Mouse (Mus musculus) urinary bladder, postnatal 36 days (tissue): ENCODE measurements around the gene Fbxo24.
"Not testable (repeated sequence)": the region's sequence is repeated elsewhere in the genome, so short reads cannot be mapped to it uniquely, and the experiment has no call there.

Experiments used
- DNase-seq, 2 experiments: peaks; one replicate each; pipeline ENCODE4 v3.0.0; 2022; ENCODE audit warnings: low spot score in 2 of 2, mixed read lengths in 1 of 2

The Fbxo24 gene

DNA sequence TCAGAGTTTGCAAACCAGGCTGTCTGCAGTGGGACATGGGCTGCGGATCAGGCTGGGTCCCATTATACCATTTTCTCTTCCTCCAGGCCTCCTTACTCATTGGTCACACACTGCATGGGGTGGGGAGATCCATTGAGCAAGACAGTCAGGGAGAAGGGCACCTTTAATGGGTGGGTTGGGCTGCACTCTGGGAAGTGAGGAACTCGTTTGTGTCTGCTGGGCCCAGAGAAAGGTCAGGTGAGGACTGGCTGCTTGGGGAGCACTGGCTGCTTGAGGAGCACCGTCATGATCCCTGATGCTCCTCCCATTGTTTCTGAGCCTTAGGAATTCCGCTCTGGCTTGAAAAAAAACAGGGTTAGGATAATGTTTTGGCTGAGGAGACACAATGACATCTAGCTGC lies 14.1 kb upstream of the Fbxo24 start:
- DNase-seq = no peak

DNA sequence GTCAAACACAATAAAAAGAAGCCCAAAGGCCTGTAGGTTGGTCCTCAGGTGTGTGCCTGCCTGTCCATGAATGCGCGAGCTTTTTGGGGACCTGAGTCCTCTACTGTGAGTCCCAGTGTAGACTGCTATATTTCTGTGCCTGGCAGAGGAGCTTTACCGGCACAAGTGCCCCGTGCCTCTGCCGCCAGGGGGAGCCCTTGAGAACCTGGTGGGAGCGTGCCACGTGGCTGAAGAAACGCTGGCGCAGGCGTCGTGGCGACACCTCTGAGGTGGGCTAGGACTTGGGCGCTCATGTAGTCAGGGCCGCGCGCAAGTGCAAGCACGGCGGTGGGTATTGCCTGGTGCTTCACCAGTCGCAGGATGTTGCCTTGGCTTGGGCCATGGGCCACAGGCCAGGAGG lies 12.3 kb upstream of the Fbxo24 start, which contains the start of gene Sap25:
TSS of gene Sap25 (plus strand) at position 281 of the 400 bp plus-strand sequence.
- peak in 1 of 2 experiments; percentile 37 for DNase-seq

DNA sequence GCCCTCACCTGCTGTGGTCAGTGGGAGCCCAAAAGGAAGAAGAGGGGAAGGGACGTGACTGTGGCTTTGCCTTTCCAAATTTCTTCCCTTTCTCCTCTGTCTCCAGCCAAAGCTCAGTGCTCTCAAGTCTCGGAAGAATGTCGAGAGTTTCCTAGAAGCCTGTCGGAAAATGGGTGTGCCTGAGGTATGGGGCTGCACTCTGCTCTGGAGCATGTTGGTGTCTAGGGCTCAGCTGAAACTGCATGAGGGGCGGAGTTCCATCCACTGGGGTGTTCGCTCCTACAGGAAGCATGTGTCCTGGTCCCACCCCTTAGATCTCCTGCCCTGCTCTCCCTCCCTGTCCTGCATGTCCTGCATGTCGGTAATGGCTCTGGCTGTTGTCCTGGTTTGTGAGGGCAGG lies 10.7 kb upstream of the Fbxo24 start:
- no peak for DNase-seq

DNA sequence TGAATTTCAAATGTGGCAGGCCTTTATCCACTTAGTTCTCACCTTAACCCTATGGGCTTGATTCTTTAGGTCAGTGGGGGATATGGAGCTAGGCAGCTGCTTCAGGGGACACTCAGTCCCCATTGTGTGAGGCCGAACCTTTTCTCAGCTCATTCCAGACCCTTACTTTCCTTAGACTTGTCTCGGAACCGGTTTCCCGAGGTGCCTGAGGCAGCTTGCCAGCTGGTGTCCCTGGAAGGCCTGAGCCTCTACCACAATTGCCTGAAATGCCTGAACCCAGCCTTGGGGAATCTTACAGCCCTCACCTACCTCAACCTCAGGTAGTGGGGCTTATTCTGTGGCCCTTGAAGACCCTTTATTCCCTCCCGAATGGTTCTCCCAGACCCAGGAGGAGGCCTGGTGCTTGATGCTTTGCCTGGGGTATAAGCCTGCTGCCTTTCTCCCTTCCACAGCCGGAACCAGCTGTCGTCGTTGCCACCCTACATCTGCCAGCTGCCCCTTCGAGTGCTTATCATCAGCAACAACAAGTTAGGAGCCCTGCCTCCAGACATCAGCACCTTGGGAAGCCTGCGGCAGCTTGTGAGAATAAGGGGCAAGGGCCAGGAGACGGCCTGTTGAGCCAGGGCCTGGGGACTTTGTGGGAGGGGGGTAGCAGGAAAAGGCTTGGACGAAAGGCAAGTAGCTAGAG lies 4.7 kb upstream of the Fbxo24 start:
- no peak for DNase-seq

DNA sequence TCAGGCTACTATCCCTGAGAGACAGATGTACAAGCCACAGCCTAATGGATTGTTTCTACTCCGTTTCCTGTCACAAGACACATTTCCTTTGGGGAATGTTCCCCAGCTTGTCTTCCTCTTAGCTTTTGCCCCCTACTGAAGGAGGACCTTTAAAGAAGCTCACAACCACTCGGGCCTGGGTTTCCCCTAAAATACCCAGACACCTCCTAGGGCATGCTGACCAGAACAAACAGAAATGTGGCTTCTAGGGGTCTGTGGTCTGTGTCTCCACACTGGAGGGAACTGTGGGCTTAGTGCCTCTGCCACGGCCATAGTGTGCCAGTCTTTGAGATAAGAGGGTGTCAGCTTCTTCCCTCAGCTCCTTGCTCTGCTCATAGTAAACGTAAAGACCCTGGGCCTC lies 2.8 kb upstream of the Fbxo24 start:
- DNase-seq = no peak

DNA sequence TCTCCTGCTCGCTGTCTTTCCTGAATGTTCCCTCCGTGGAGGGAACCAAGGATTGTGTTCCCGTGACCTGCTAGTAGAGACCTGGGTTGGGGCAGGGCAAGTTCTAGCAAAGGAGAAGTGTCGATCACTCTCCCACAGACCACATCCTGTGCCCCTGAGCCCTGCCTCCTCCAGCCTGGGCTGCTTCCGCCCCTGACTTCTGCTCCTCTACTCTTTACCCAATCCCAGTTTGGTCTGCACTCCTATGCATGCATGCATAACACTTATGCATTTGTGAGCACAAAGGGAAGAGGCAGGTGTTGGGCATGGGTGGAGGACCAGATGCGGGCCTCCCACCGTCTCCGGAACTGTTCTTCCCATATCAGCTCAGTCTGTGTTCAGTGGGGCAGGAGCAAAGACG lies 2.4 kb upstream of the Fbxo24 start:
- DNase-seq = peak in 1 of 2 experiments; percentile 20

DNA sequence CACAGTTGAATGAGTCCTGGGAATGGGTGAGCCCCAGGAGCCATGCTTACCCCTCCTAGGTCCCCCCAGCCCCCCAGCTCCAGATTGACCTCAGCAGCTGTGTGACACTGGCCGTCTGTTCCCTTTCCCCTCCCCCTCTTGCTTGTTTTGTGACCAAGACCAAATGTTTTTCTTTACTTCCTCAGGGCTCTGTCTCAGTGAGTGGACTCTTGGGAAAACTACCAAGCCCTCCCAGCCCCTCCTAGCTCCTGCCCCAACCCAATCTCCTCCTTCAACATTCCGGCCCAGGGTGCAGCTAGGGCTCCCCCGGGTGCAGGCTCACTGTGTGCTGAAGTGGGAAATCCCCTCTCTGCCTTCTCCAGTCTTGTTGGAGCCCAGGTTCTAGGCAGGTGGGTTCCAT lies 1.8 kb upstream of the Fbxo24 start:
- DNase-seq = peak in 1 of 2 experiments; percentile 21

DNA sequence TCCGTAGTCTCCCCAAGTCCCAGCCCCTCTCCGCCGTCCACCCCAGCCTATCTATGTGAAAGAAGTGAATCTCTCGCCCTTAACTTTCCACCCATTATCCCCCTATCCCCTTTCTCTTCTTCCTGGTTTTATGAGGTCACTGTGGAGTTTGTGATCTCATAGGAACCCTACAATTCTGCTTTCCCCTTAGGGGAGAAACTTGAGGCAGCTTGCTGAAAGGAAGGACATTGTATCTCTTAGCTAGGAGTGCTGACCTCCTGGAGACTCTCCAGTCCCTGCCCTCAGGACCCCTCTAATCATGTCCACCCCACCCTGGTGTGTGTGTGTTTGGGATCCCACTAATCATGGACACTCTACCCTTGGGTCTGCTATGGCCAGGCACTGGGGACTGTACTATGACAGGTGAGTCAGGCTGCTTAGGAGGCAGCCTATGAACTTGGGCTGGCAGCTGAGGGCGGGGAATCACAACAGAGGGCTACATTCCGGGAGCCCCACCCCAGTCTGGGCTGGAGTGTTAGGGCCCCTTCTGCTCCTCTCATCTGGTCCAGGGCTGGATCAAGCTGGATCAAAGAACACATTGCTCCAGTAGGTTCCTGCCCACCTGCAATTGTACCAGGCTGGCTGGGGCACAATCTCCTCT lies 1.2 kb upstream of the Fbxo24 start:
- peak in 1 of 2 experiments; percentile 38 for DNase-seq

DNA sequence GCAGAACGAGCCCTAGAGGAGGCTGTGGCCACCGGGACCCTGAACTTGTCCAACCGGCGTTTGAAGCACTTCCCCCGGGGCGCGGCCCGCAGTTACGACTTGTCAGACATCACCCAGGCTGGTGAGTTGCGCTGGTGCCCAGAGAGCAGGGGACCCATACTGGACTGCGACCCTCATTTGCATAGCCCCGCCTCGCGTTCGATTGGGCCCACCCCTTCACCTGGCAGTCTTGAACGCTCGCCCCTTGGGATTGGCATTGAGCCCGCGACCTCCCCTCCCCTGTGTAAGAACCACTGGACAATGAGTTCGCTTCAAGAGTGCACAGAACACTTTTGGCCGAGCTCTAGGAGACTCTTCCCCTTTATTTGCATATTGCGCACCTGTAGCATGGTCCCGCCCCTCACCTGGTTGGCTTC lies 512 bp upstream of the Fbxo24 start:
- DNase-seq = no peak

DNA sequence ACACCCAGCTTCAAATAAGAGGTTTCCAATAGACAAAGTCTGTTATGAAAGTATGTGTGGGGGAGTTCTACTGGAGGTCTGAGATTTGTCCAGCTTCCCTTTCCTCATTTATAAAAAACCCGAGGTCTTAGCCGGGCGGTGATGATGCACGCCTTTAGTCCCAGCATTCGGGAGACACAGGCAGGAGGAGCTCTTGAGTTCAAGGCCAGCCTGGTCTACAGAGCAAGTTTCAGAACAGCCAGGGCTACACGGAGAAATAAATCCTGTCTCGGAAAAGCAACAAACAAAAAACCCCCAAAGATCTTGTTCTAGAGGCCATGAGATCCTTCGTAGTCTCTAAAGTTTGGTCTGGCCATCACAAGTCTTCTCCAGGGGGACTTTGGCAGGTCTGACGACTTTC lies 811 bp downstream of the Fbxo24 start:
- DNase-seq = no peak

DNA sequence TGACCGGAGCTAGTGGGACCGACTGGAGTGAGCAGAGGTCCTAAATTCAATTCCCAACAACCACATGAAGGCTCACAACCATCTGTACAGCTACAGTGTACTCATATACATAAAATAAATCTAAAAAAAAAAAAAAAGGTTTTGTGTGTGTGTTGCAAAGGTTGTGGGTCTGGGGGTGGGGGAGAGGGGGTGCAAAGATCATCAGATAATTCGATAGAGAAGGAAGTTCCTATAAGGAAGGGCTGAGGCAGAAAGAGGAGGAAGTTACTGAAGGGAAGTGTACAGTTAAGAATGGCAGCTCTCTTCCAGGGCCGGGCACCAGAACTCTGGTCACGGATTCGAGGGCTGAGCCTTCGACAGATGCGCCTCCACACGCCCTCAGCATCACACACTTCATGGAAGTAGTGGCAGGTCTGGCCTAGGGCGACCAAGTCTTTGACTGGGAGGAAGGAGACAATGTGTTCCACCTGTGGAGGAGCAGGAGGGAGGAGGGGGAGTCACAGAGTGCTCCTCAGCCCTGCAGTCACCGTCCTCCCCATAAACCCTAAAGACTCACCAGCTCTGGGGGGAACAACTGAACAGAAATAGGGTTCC lies 4.8 kb downstream of the Fbxo24 start:
- no peak for DNase-seq

DNA sequence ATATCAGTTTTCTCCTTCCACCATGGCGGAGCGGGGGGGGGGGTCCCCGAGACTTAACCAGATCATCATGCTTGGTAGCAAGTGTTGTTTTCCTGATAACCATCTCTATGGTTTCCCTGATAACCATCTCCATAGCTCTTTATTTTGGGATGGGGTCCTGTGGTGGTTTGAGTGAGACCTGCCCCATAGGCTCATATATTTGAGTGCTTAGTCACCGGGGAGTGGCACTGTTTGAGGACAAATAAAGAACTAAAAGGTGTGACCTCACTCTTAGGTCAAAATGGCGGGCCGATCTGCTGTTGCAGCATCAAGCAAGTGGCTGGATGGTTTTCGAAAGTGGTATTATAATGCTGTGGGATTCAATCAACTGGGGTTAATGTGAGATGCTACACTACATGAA lies 13.5 kb downstream of the Fbxo24 start:
- DNase-seq = no peak

DNA sequence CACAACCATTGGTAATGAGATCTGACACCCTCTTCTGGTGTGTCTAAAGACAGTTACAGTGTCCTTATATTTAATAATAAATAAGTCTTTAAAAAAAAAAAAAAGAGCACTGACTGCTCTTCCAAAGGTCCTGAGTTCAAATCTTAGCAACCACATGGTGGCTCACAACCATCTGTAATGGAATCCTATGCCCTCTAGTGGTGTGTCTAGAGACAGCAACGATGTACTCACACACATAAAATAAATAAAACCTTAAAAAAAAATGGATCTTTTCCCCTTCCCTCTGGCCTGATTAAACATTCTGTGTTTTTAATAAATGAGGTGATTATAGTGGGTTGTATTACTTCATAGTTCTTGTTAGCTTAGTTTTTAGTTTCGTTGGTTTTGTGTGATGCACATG lies 13.9 kb downstream of the Fbxo24 start:
- not testable (repeated sequence) for DNase-seq

DNA sequence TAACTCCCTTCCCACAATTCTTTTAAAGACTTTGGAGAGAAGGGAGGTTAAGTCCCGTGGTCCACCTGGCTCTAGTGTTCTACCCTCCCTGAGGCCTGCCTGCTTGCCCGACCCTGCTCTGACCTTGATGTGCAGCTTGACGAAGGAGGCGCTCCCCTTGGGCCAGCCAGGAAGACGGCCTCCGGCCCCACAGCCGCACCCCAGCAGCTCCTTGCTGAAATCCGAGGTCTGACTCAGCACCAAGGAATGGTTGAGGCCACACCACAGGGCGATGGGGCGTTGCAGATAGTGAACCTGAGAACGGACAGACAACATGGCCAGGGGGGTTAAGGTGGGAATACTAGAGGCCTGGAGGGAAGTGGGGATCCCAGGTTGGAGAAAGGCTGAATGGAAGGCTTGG lies 15.3 kb downstream of the Fbxo24 start, which contains the start of gene Pcolce:
TSS of gene Pcolce (minus strand) at position 235 of the 400 bp plus-strand sequence.
- peak; percentile 75 to 83 for DNase-seq

DNA sequence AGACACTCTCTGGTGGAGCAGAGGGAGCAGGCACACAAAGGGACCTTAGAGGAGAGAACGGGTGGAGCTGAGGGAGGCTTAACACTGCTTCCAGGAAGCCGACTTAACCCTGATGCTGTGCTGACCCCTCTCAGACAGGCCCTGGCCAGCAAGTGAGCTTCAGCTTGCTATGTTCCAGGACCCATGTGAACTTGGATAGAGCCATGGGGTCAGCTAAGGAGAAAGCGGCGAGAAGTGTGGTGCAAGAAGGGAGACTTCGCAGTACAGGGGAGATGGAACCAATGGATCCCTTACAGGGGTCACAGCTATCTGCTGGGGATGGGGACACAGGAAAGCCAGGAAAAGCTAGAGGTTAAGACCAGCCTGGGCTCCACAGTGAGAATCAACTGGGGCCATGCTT lies 15.7 kb downstream of the Fbxo24 start:
- peak in 1 of 2 experiments; percentile 26 for DNase-seq

DNA sequence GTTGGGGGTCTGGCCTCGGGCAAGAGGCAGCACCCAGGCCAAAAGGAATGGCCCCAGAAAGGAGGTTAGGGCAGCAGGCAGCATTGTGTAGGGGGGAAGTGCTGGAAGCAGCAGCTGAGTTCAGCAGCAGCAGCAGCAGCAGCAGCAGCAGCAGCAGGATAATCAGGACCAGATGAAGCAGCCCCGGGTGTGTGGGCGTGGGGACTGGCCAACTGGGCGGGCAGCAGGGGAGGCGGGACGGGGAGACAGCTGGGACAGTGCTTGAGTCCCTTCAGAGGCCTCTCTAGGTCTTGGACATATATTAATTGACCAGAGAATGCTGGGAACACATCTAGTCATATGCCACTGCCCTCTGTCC lies 17.6 kb downstream of the Fbxo24 start:
- peak; percentile 35 to 69 for DNase-seq

DNA sequence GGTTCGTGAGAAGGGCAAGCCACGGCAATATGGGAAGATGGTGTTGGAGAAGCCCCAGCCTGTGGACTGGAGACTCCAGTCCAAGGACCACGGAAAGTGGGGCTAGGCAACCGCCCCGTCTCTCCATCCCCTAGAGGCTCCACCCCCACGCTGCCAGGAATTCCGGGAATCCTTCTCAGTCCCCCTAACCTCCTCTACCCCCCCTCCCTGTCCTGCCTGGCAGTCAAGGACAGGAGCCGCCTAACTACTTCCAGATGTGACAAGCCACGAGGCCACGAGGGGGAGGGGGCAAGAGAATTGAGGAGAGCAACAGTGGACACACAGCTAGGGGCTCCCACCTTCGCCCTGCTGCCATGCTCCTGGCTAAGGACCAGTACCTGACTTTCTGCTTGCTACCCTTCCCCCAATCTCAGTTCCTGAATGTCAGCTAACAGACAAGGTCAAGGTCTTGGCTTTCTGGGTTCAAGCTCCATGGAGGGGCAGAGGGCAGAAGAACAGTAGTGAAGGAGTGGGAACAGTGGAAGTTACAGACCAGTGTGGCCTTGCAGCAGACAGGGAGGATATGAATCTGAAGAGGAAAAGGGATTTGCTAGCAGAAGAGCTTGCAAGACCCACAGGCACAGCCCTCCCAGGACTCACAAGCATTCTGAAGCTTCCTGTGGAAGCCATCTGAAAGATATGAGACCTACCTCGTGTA lies 18.1 kb downstream of the Fbxo24 start:
- peak; percentile 25 to 62 for DNase-seq

DNA sequence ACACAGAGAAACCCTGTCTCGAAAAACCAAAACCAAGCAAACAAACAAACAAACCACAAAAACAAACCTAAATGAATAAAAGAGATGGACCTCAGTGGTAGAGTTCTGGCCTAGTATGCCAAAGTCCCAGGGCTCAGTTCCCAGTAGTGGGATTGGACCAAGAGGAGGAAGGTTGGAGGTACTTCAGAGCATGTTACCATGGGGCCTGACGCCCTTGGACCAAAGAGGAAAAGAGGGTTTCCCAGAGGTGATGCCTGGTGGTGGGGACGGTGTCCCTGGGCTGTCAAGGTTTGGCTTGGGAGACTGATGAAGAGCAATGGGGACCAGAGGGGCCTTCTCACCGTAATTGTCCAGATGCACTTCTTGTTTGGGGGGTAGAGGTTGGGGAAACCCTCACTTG lies 18.7 kb downstream of the Fbxo24 start:
- no peak for DNase-seq

DNA sequence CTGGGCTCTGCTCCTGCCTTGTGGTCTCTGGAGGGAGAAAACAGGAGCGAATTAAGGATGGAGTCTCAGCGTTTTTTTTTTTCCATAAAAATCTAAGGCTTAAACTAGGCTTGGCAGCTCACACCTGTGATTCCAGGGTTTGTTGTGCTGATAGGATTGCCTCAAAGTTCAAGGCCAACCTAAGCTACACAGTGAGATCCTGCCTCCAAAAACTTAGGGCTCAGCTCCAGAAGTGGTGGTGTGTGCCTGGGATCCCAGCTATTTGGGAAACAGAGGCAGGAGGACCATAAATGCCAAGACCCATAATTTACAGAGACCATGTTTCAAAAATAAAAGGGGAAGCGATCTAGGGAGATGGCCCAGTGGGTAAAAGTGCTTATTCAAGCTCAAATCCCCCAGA lies 19.5 kb downstream of the Fbxo24 start:
- DNase-seq = no peak

DNA sequence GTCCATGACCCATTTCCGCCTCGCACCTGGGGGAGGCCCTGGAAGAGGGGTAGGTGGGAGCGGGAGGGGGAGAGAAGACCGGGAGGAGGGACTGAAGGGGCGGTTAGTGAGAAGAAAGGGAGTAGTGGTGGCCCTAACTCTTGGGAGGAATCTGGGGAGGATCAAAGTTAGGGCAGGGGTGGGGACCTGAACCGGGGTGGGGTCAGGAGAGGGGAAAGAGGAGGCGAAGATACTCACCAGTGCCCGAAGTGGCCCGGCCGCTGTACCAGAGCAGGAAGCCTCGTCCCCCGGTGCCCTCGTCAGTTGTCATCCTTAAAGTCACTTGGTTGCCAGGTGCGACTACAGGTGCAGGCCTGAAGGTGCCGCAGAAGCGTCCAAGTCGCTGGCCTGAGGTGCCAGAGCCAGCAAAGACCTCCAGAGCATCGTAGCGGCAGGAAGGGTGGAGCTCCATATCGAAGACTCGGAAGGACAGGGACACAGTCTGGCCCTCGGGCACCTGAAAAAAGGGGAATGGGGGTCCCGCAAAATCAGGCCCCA lies 20.1 kb downstream of the Fbxo24 start:
- no peak for DNase-seq

DNA sequence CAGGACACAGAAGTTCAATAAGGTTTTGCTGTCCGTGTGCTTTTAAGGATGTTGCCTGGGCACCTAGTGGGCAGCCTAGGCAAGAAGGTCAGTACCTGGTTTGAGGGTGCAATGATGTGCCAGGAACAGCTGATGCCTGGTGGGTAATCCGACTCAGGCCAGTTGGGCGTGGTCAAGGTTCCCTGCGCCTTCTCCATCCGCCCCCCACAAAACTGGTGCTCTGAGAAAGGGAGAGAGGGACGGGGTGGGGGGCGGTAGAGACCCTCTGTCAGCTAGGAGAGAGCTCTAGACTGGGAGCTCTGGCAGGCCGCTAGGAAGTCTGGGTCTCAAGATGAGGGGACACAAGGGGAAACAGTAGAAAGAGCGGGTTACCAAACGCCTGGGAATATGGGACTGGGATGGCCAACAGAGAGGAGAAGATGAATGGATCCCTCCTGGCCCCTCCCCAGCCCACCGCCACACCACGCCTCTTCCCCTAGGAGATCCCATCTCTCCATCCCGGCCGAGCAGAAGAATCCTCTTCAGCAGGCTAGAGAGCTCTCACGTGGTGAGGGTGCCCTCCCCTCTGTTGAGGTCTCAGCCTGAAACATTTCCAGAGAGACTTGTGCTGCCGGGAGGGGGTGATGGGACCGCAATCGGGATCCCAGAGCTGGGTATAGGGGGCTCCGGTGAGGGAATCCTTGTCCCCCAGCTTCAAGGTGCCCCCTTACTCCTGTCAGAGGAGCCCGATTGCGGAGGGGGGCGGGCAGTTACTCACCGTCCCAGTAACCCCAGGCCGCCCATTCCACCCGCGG lies 20.7 kb downstream of the Fbxo24 start:
- DNase-seq = no peak
